Mouse (Mus musculus) spleen, adult 2 months (tissue): ENCODE results near the gene Psg27.

Source experiments
- CTCF ChIP-seq: fragments of 200-500 bp; IDR thresholded peaks from 2 replicates; pipeline ENCODE4 v1.5.1; 2011; ENCODE audit warnings: mild to moderate bottlenecking, inconsistent platforms; ENCODE audit not compliant: insufficient read depth, insufficient read length, insufficient replicate concordance; ENCODE audit errors: extremely low read depth
- POLR2A ChIP-seq: fragments of 200-500 bp; IDR thresholded peaks from 2 replicates; pipeline ENCODE4 v1.6.1; 2011; ENCODE audit warnings: low read depth, low read length, inconsistent platforms

DNA sequence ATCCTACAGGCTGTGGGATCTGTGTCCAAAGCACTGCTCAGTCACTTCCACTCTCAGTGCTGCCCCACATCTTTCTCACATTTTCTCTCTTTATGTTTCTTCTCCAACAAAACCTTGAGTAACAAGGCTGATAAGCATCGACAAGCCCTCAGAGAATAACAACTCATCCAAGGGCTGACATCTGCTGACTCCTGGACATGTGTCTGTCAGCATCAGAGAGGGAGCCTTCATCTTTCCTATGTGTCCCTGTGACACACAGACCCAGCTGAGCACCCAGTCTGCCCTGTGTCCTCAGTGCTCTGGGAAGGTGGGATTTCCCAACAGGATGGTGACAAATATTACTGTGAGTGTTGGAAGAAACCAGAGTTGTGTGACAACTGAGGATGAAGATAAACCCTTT, 34.9 kb downstream of the Psg27 start, which contains the start of gene Psg25:
- TF ChIP-seq POLR2A (no peak), CTCF (no peak)
